Mouse (Mus musculus) kidney, postnatal 25 days (tissue): ENCODE data around the gene Hk2.
"Not testable (repeated sequence)": the region's sequence is repeated elsewhere in the genome, so short reads cannot be mapped to it uniquely, and the experiment has no call there.

Experiments used
- DNase-seq, 2 experiments: peaks; one replicate each; pipeline ENCODE4 v3.0.0; 2021; ENCODE audit warnings: mixed read lengths in 2 of 2

Hk2 gene

GRCm38 (mm10) chr6:82737634-82738540 is 36.4 kb downstream of the Hk2 start:
- no peak for DNase-seq

- DNase-seq = no peak
These were observed 37.3 kb downstream of the Hk2 start for GRCm38 (mm10) chr6:82736626-82737600.

- peak in 1 of 2 experiments; percentile 8 for DNase-seq
These were observed 38.9 kb downstream of the Hk2 start for GRCm38 (mm10) chr6:82735347-82735746.

DNA sequence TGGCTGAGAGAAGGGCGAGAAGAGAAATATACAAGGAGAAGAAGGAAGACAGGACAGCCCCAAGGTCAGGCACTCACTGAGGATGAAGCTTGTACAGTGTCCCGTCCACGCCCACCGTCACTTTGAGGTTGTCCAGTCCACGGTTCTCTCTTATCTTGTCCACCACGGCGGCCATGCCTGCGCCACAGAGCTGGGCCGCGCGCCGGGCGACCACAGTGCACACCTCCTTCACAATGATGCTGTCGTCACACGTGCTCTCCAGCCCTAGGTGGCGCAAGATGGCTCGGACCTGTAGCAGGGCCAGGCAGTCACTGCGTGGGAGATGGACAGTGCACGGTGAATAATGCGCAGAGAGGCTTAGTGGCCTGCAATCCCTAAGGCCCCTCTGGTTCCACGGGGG is 45.6 kb downstream of the Hk2 start:
- no peak for DNase-seq

GRCm38 (mm10) chr6:82727206-82727605 is 47.0 kb downstream of the Hk2 start:
- peak in 1 of 2 experiments; percentile 6 for DNase-seq

DNA sequence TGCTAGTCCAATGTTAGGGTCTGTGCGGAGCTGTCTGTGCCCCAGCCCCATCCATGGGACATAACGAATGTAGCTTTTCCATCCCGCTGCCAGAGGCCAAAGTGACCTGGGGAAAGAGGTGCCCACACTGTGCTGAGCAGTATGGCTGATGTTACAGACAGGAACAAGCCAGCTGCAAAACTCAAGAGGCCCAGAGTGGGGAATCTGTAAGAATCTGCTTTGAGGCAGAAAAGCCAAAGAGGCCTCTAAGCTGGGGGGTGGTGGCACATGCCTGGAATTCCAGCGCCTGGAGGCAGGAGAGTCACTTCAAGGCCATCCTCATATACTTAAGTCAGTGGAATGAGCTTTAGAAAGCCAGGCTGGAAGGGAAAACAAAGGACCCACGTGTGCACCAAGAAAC is 50.9 kb downstream of the Hk2 start:
- no peak for DNase-seq

- no peak for DNase-seq
These were observed 58.1 kb downstream of the Hk2 start for GRCm38 (mm10) chr6:82716126-82716525.

GRCm38 (mm10) chr6:82715653-82716052 is 58.6 kb downstream of the Hk2 start:
- no peak for DNase-seq

- DNase-seq = no peak
These were observed 59.0 kb downstream of the Hk2 start for GRCm38 (mm10) chr6:82715253-82715652.

GRCm38 (mm10) chr6:82714841-82715240 is 59.4 kb downstream of the Hk2 start:
- no peak for DNase-seq

- DNase-seq = peak; percentile 68 to 75
These were observed 60.0 kb downstream of the Hk2 start for GRCm38 (mm10) chr6:82714243-82714642.

- no peak for DNase-seq
These were observed 66.5 kb downstream of the Hk2 start for GRCm38 (mm10) chr6:82707742-82708141.

GRCm38 (mm10) chr6:82707241-82707640 is 67.0 kb downstream of the Hk2 start:
- DNase-seq = no peak

GRCm38 (mm10) chr6:82705221-82705620 is 69.0 kb downstream of the Hk2 start, which contains the start of gene Pole4:
TSS of gene Pole4 (minus strand) at chr6:82705365.
- DNase-seq = no peak

GRCm38 (mm10) chr6:82703710-82704109 is 70.5 kb downstream of the Hk2 start:
- DNase-seq = no peak

DNA sequence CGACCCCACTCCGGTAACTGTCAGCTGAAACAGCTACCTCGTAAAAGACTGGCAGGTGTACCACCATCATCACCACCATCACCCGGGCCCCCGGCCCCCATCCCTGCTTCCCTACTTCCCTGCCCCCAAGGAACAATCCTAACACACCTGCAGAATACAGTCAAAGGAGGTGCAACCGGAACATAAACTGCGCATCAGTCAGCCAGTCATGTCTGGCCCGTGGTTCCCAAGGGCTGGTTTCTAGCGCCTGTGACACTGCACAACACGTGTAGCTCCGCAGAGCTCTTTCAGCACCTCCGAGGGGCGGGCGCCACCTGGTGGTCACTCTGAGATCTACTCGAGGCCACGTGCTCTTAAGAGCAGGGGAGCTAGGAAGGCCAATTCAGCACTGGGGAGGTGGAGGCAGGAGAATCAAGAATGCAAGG is 71.6 kb downstream of the Hk2 start:
- peak; percentile 85 to 90 for DNase-seq

DNA sequence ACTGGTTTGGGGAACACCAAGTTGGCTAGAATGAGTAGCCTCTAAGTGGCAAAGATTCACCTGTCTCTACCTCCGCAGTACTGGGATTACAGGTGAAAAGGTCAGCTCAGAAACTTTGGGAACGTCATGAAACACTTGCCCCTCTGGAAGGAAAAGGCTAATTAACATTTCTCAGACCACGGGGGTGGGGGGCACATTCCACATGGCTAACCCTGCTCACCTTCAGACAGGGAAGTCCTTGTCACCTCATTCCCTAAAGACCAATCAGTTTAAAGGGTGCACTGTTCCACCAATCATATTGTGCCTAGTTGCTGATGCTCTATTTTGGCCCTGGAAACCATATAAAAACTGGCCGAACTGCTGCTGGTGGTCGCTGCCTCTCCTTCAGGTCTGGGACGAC is 73.0 kb downstream of the Hk2 start:
- no peak for DNase-seq

DNA sequence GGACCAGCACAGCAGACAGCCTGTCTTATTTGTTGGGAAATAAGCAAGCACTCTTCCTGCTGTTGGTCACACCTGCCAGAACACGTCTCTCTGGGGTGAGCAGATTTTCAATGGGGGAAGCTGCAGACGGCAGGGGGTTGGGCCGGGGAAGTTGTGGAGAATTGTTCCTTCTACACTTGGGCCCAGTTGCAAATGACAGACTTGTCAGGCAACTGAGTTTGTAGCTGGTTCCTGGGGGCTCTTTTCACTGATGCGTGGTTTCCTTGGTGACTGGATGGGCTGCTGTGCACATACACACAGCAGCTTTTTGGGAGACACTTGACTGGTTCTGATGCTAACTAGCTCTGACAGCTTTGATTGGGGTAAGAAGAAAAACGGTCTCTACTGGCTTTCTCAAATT is 74.4 kb downstream of the Hk2 start:
- no peak for DNase-seq

DNA sequence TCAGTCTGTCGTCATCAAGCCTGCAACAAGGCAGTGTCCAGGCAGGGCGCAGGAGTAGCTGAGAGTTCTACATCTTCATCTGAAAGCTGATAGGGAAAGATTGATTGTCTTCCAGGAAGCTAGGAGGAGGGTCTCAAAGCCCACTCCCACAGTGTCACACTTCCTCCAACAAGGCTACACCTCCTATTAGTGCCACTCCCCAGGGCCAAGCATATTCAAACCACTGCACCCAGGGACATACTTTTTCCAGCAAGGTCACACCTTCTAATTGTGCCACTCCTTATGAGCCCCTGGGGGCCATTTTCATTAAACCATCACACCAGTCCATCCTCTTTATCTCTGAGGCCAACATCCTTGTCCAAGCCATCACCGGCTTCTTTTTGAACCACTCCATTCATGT is 77.5 kb downstream of the Hk2 start:
- no peak for DNase-seq

DNA sequence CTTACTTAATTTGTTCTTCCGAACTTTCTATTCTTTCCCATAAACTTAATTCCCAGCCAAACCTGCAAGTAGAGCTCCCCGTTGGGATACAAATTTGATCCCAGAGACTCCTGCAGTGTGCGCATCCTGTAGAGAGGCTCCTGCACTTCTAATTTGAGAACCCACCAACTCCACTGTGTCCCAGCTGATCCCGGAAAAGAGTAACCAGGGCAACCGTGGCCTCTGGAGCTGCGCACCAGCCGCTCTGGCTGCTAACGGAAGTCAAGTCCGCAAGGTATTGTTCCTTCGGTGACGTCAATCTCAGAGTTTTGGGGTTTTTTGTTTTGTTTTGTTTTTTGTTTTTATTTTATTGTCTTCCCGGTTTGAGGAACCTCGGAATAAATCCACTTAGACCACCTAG is 79.6 kb downstream of the Hk2 start:
- no peak for DNase-seq

GRCm38 (mm10) chr6:82689474-82689873 is 84.8 kb downstream of the Hk2 start:
- DNase-seq = no peak

- DNase-seq = not testable (repeated sequence)
These were observed 85.7 kb downstream of the Hk2 start for GRCm38 (mm10) chr6:82688586-82688985.

DNA sequence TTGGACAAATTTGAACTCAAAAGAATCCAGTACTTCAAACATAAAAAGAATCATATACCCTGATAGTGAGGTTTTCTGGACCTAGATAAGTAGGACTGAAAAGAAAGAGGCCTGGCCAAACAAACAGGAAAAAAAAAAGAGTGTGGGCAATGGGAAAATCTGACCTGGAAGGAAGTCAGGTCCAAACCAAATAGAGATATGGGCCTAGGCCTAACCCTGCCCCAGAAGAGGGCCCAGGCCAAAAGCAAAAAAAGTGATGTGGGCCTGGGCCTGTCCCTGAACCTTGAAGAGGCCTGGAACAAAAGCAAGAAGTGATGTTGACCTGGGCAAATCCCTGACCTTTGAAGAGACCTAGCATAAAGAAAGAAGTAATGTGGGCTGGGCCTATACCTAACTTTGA is 90.1 kb downstream of the Hk2 start:
- no peak for DNase-seq
